Mouse (Mus musculus) heart, adult 2 months (tissue): ENCODE results near the gene Foxe1.

Source experiments
- CTCF ChIP-seq: fragments of 200-600 bp; IDR thresholded peaks from 2 replicates; pipeline ENCODE4 v1.8.1; 2022; ENCODE audit warnings: antibody characterized with exemption, mild to moderate bottlenecking, moderate library complexity
- POLR2A ChIP-seq: fragments of 200-500 bp; IDR thresholded peaks from 2 replicates; pipeline ENCODE4 v1.6.1; 2011; ENCODE audit warnings: mild to moderate bottlenecking, low read depth, low read length, control low read depth; ENCODE audit not compliant: insufficient read depth

- TF ChIP-seq CTCF (0 out of 2 replicates have a peak, but pooled peaks have one; percentile 4), POLR2A (no peak)
These were observed 46.4 kb downstream of the Foxe1 start for GRCm38 (mm10) chr4:46389612-46390341.
